Mouse (Mus musculus) thymus, adult 2 months (tissue): ENCODE results near the gene Calm5.

ENCODE experiments used
- CTCF ChIP-seq: fragments of 200-500 bp; IDR thresholded peaks from 2 replicates; pipeline ENCODE4 v1.5.1; 2012; ENCODE audit warnings: mild to moderate bottlenecking, control low read depth, low read length, moderate library complexity, borderline replicate concordance; ENCODE audit not compliant: control insufficient read depth, poor library complexity, insufficient read depth; ENCODE audit errors: extremely low read depth
- POLR2A ChIP-seq: fragments of 200-500 bp; IDR thresholded peaks from 2 replicates; pipeline ENCODE4 v1.6.1; 2012; ENCODE audit warnings: mild to moderate bottlenecking, low read length, control low read depth, moderate library complexity; ENCODE audit not compliant: control insufficient read depth, poor library complexity, insufficient read depth; ENCODE audit errors: extremely low read depth

DNA sequence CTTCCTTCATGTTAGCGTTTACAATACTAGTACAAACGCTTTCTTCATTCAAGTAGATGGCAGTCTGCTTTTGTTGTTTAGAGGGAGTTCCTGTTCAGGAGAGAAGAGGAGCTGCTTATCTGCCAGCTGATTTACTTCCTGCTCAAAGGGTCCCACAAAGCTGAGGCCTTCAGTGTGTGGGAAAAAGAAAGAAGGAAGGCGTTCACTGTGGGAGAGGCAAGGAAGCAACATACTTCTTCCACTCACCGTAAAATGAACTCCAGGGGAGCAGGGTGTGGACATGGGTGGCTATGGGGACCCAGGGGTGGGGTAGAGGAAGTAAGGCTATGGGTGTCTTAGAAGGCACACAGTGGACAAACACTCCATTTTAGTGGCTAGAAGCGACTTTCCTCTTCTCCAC is 48.3 kb upstream of the Calm5 start:
- TF ChIP-seq POLR2A (no peak), CTCF (no peak)
